Mouse (Mus musculus) testis, postnatal 10 days (tissue): ENCODE measurements around the gene Gm36210.

ENCODE experiments used
- DNase-seq: peaks from one replicate; pipeline ENCODE4 v3.0.0; 2021; ENCODE audit warnings: low spot score

Gene Gm36210

GRCm38 (mm10) chr7:4922931-4923565, 16.7 kb upstream of the Gm36210 start:
- DNase-seq, result peak; percentile 82

- peak; percentile 82 for DNase-seq
These were observed 16.2 kb upstream of the Gm36210 start for GRCm38 (mm10) chr7:4922508-4922907.

- no peak for DNase-seq
These were observed 15.6 kb upstream of the Gm36210 start, which contains the start of gene Nat14 for GRCm38 (mm10) chr7:4921824-4922482. Nat14 (plus strand) TSS chr7:4922028.

- no peak for DNase-seq
These were observed 14.9 kb upstream of the Gm36210 start for GRCm38 (mm10) chr7:4920976-4921823.

GRCm38 (mm10) chr7:4920496-4920895, 14.2 kb upstream of the Gm36210 start:
- no peak for DNase-seq

GRCm38 (mm10) chr7:4919971-4920370, 13.7 kb upstream of the Gm36210 start:
- DNase-seq, result no peak

- no peak for DNase-seq
These were observed 12.8 kb upstream of the Gm36210 start for GRCm38 (mm10) chr7:4919096-4919495.

- no peak for DNase-seq
These were observed 12.4 kb upstream of the Gm36210 start for GRCm38 (mm10) chr7:4918681-4919080.

GRCm38 (mm10) chr7:4917494-4917893, 11.2 kb upstream of the Gm36210 start:
- DNase-seq, result no peak

- DNase-seq, result no peak
These were observed 9.5 kb upstream of the Gm36210 start for GRCm38 (mm10) chr7:4915669-4916416.

GRCm38 (mm10) chr7:4915007-4915665, 8.8 kb upstream of the Gm36210 start, which contains the start of gene Zfp628:
Zfp628 (plus strand) TSS chr7:4915217.
- DNase-seq, result peak; percentile 96

GRCm38 (mm10) chr7:4912248-4912647, 5.9 kb upstream of the Gm36210 start:
- DNase-seq, result no peak

GRCm38 (mm10) chr7:4911561-4911960, 5.2 kb upstream of the Gm36210 start:
- peak; percentile 88 for DNase-seq

GRCm38 (mm10) chr7:4902404-4902803, 3.9 kb downstream of the Gm36210 start:
- DNase-seq, result peak; percentile 30

GRCm38 (mm10) chr7:4901171-4901570, 5.1 kb downstream of the Gm36210 start:
- DNase-seq, result peak; percentile 82

GRCm38 (mm10) chr7:4900523-4900851, 5.8 kb downstream of the Gm36210 start:
- peak; percentile 37 for DNase-seq

GRCm38 (mm10) chr7:4899649-4900522, 6.4 kb downstream of the Gm36210 start:
- DNase-seq, result peak; percentile 71

- peak; percentile 65 for DNase-seq
These were observed 7.3 kb downstream of the Gm36210 start for GRCm38 (mm10) chr7:4898851-4899648.

GRCm38 (mm10) chr7:4895186-4895585, 11.1 kb downstream of the Gm36210 start:
- no peak for DNase-seq

GRCm38 (mm10) chr7:4886680-4887079, 19.6 kb downstream of the Gm36210 start:
- peak; percentile 69 for DNase-seq
